Mouse (Mus musculus) liver, embryonic 16.5 days (tissue): ENCODE measurements around the gene Faah. TPM values are rescaled to one million over a fixed set of nuclear protein-coding genes. Genes with fewer than 3 reads are reported as not detected.
A peak's percentile ranks its signal among the peaks of the same experiment; 100 is the strongest.

Experiments
- ATAC-seq: fragments of 200-750 bp; cut with Nextera tagmentation; 2 replicates; pipeline ENCODE4 v1.8.0; 2017; ENCODE audit warnings: low read depth, mild to moderate bottlenecking, moderate number of reproducible peaks, moderate library complexity
- H3K27ac ChIP-seq: fragments of 300-500 bp; sonication (generic); 2 replicates; pipeline ENCODE4 v1.5.1; 2014; ENCODE audit warnings: mild to moderate bottlenecking, low read length
- H3K27me3 ChIP-seq: fragments of 300-500 bp; sonication (generic); 2 replicates; pipeline ENCODE4 v1.6.1; 2014; ENCODE audit warnings: low read depth, low read length, mixed read lengths; ENCODE audit not compliant: control insufficient read depth, insufficient read depth
- H3K36me3 ChIP-seq: fragments of 300-500 bp; sonication (generic); 2 replicates; pipeline ENCODE4 v1.6.1; 2014; ENCODE audit warnings: mild to moderate bottlenecking; ENCODE audit not compliant: control insufficient read depth, insufficient read depth
- H3K4me1 ChIP-seq: fragments of 300-500 bp; sonication (generic); 2 replicates; pipeline ENCODE4 v1.6.1; 2014; ENCODE audit warnings: low read depth, low read length, mixed read lengths; ENCODE audit not compliant: control insufficient read depth
- H3K4me2 ChIP-seq: fragments of 300-500 bp; sonication (generic); 2 replicates; pipeline ENCODE4 v1.6.1; 2014; ENCODE audit warnings: low read depth, low read length, mixed read lengths
- H3K4me3 ChIP-seq: fragments of 300-500 bp; sonication (generic); 2 replicates; pipeline ENCODE4 v1.5.1; 2014; ENCODE audit warnings: low read depth, mild to moderate bottlenecking, low read length
- H3K9ac ChIP-seq: fragments of 300-500 bp; sonication (generic); 2 replicates; pipeline ENCODE4 v1.6.1; 2014; ENCODE audit warnings: low read depth, low read length
- H3K9me3 ChIP-seq: fragments of 300-500 bp; sonication (generic); replicated peaks from 2 replicates; pipeline ENCODE4 v1.6.1; 2016; ENCODE audit warnings: low read length; ENCODE audit not compliant: control insufficient read depth
- WGBS: fragments of 180-500 bp; shearing (Covaris S2); extraction: QIAGEN DNeasy Blood & Tissue Kit; methylation state at CpG from one replicate; pipeline ENCODE4 v1.1.7; 2014; ENCODE audit not compliant: insufficient replicate concordance; 5-methylcytosine and 5-hydroxymethylcytosine counted together
- polyA plus RNA-seq: library from polyadenylated mRNA; unstranded; fragments of >200 nt; fragmentation: Nextera tagmentation; extraction: Ambion mirVana; gene quantifications from 2 replicates; pipeline ENCODE4 v1.2.1, GENCODE M21; 2015

Gene Faah
- polyA plus RNA-seq, 1 experiment from 2014 or later, result 14.5 TPM

- Histone ChIP-seq H3K27ac (no peak overlapping the region), H3K4me3 (peak overlapping the region; percentile 65; the same call in 1 of the 2 replicates), H3K36me3 (no peaks in the 10 kb centered on the region), H3K4me1 (no peaks in the 10 kb centered on the region; the same call in 1 of the 2 replicates), H3K9me3 (no peaks in the 10 kb centered on the region), H3K9ac (no peak overlapping the region), H3K27me3 (peaks cover 44% of the 10 kb centered on the region), H3K4me2 (peak overlapping the region; percentile 32)
- 57% methylated on average over 8 of the region's 8 CpGs for WGBS
- no peak for ATAC-seq
Observed at GRCm38 (mm10) chr4:116015996-116016395, 1.7 kb downstream of the Faah start.

- H3K4me2 ChIP-seq, result no peak overlapping the region
- ATAC-seq, result no peak
- H3K4me1 ChIP-seq, result no peaks in the 10 kb centered on the region; the same call in 1 of the 2 replicates
- no peak overlapping the region for H3K9ac ChIP-seq
- WGBS, result 65% methylated on average over 5 of the region's 5 CpGs
- H3K36me3 ChIP-seq, result no peaks in the 10 kb centered on the region
- H3K27me3 ChIP-seq, result peaks cover 44% of the 10 kb centered on the region
- H3K4me3 ChIP-seq, result no peak overlapping the region
- H3K27ac ChIP-seq, result no peak overlapping the region
- no peaks in the 10 kb centered on the region for H3K9me3 ChIP-seq
Observed at GRCm38 (mm10) chr4:116015502-116015901, 2.2 kb downstream of the Faah start.

GRCm38 (mm10) chr4:116010186-116010585, 7.5 kb downstream of the Faah start:
- no peaks in the 10 kb centered on the region for H3K9me3 ChIP-seq
- no peaks in the 10 kb centered on the region for H3K4me1 ChIP-seq
- no peak overlapping the region for H3K4me2 ChIP-seq
- H3K27ac ChIP-seq, result no peak overlapping the region
- H3K27me3 ChIP-seq, result no peaks in the 10 kb centered on the region; the same call in 1 of the 2 replicates
- 53% methylated on average over 8 of the region's 8 CpGs for WGBS
- H3K4me3 ChIP-seq, result no peak overlapping the region
- ATAC-seq, result no peak
- no peak overlapping the region for H3K9ac ChIP-seq
- no peaks in the 10 kb centered on the region for H3K36me3 ChIP-seq

- Histone ChIP-seq H3K9ac (no peak overlapping the region), H3K27ac (0 out of 2 replicates have a peak overlapping the region, but pooled peaks have one; percentile 8), H3K9me3 (no peaks in the 10 kb centered on the region), H3K36me3 (no peaks in the 10 kb centered on the region), H3K4me3 (no peak overlapping the region), H3K4me2 (0 out of 2 replicates have a peak overlapping the region, but pooled peaks have one; percentile 15), H3K27me3 (no peaks in the 10 kb centered on the region), H3K4me1 (no peaks in the 10 kb centered on the region)
- peak; percentile 72 for ATAC-seq
- 46% methylated on average over 4 of the region's 4 CpGs for WGBS
Observed at GRCm38 (mm10) chr4:116001206-116001605, 16.5 kb downstream of the Faah start.

DNA sequence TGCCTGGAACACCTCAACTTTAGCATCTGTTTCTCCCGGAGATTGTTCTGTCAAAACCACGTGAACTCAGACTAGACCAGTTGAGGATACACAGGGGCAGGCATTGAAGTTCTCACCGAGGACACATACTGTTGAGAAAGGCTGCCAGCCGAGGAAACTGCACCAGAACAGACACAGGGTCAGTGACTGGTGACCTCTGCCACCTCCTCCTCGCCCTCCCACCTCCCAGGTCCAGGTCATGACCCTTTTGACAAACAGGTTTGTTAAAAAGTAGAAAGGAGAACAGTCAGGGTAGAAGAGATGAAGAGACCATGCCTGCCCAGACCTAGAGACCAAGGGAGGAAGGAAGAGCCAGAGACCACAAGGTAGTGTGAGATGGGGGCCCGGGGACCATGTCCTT, 17.1 kb downstream of the Faah start:
- Histone ChIP-seq H3K36me3 (no peaks in the 10 kb centered on the region), H3K4me3 (no peak overlapping the region), H3K9me3 (no peaks in the 10 kb centered on the region), H3K9ac (no peak overlapping the region), H3K4me1 (no peaks in the 10 kb centered on the region), H3K27me3 (no peaks in the 10 kb centered on the region), H3K27ac (0 out of 2 replicates have a peak overlapping the region, but pooled peaks have one; percentile 8), H3K4me2 (0 out of 2 replicates have a peak overlapping the region, but pooled peaks have one; percentile 15)
- 29% methylated on average over 6 of the region's 6 CpGs for WGBS
- peak; percentile 65 for ATAC-seq

GRCm38 (mm10) chr4:115996729-115997128, 21.0 kb downstream of the Faah start:
- Histone ChIP-seq H3K9ac (no peak overlapping the region), H3K27me3 (no peaks in the 10 kb centered on the region), H3K36me3 (no peaks in the 10 kb centered on the region), H3K27ac (no peak overlapping the region), H3K4me2 (no peak overlapping the region), H3K9me3 (no peaks in the 10 kb centered on the region), H3K4me3 (no peak overlapping the region), H3K4me1 (no peaks in the 10 kb centered on the region)
- ATAC-seq, result peak; percentile 45
- 43% methylated on average over 4 of the region's 4 CpGs for whole genome bisulfite sequencing

- Histone ChIP-seq H3K9ac (no peak overlapping the region), H3K9me3 (no peaks in the 10 kb centered on the region), H3K4me2 (no peak overlapping the region), H3K36me3 (no peaks in the 10 kb centered on the region), H3K27ac (no peak overlapping the region), H3K27me3 (no peaks in the 10 kb centered on the region), H3K4me1 (no peaks in the 10 kb centered on the region), H3K4me3 (no peak overlapping the region)
- ATAC-seq, result no peak
- 59% methylated on average over 2 of the region's 2 CpGs for WGBS
Observed at GRCm38 (mm10) chr4:115995376-115995730, 22.4 kb downstream of the Faah start.

DNA sequence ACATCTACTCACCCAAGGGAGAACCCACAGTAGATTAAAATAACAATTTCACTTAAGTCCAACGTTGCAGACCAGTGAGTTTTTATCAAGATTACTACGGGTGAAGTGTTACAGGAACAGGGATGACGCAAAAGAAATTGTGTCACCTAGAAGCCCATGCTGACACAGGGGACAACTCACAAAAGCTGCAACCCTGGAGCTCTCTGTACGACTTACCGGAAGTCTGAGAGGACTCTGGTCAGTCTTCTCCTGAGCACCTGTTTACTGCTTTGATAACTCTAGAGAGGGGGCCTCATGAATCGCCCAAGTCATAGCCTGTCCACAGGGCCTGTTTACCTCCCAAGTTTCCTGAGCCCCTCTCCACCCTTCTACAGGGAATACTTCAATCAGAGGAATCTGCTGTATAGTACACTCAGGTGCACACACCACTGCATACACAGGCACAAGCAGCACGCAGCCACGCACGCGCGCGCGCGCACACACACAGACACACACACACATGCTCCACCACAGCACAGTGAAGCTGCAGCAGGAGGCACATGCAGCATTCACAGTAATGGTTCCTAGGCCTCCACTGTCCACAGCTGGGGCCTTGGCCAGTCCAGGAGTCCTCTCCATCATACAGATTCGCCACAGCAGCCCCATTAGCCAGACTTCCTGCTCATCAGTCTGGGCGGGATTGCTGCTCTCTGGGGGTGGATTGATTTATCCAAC, 22.9 kb downstream of the Faah start:
- Histone ChIP-seq H3K36me3 (no peaks in the 10 kb centered on the region), H3K4me1 (no peaks in the 10 kb centered on the region), H3K9me3 (no peaks in the 10 kb centered on the region), H3K4me3 (no peak overlapping the region), H3K9ac (no peak overlapping the region), H3K27ac (no peak overlapping the region), H3K27me3 (no peaks in the 10 kb centered on the region), H3K4me2 (no peak overlapping the region)
- 72% methylated on average over 16 of the region's 16 CpGs for WGBS
- ATAC-seq, result no peak

GRCm38 (mm10) chr4:115989382-115989781, 28.3 kb downstream of the Faah start:
- ATAC-seq, result no peak
- Histone ChIP-seq H3K4me1 (no peaks in the 10 kb centered on the region; the same call in 1 of the 2 replicates), H3K27ac (no peak overlapping the region), H3K27me3 (peaks cover under 1% of the 10 kb centered on the region; the same call in 1 of the 2 replicates), H3K4me2 (no peak overlapping the region), H3K9ac (no peak overlapping the region), H3K36me3 (no peaks in the 10 kb centered on the region), H3K4me3 (no peak overlapping the region), H3K9me3 (no peaks in the 10 kb centered on the region)
- 60% methylated on average over 7 of the region's 7 CpGs for WGBS
